Mouse (Mus musculus): ENCODE measurements around the gene Pcsk2. TPM values are rescaled to one million over a fixed set of nuclear protein-coding genes. Genes with fewer than 3 reads are reported as not detected.
A peak's percentile ranks its signal among the peaks of the same experiment; 100 is the strongest.

The Pcsk2 gene
- polyA plus RNA-seq (2014; fragmentation: Nextera tagmentation; extraction: Ambion mirVana): 11.4 and 13.5 TPM in 2 replicates

DNA sequence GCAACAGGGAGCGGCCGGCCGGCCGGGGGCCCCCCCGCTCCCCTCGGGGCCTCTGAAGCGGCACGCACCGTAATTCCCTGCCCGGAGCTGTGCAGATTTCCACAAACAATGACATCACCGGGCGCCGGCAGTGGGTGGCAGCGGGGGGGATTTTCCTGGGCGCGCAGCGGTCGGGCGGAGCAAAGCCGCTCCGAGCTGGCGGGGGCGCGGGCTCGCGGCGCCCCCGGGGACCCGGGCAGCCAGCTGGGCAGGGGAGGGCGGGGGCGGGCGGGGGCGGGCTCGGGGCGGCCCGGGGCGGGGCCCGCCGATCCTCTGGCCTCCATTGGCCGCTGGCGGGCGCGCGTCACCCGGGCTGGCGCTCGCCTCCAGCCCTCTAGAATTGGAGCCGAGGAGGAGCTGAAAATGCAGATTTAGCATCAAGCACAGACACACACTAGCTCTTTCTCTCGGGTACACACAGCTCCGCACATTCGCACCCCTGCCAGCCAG is at the start of gene Pcsk2:
Gene Pcsk2, plus strand, starts transcription at position 399 of the 489 bp plus-strand sequence.
- ATAC-seq: peak; percentile 98
- H3K4me1 ChIP-seq (ENCODE audit: control insufficient read depth, insufficient read depth, low read length): no peaks in the 10 kb centered on the region
- peak within 1 kb of the TSS; percentile 58 for H3K4me3 ChIP-seq (ENCODE audit: low read depth, low read length)
- no peaks in the 10 kb centered on the region for H3K36me3 ChIP-seq (ENCODE audit: control insufficient read depth, insufficient read depth, low read length)
- WGBS: 1% methylated on average over 49 of the region's 51 CpGs
- peaks cover 16% of the 10 kb centered on the region for H3K27me3 ChIP-seq (replicated peaks; ENCODE audit: control insufficient read depth, insufficient read depth, low read length)
- peak within 1 kb of the TSS; percentile 79 for H3K4me2 ChIP-seq (ENCODE audit: low read length)
- H3K27ac ChIP-seq (ENCODE audit: low read depth, low read length): peak within 1 kb of the TSS; percentile 86; the same call in 1 of the 2 replicates
- no peaks in the 10 kb centered on the region for H3K9me3 ChIP-seq (replicated peaks; ENCODE audit: control insufficient read depth, low read length)
- peak; percentile 94 for DNase-seq (ENCODE audit: low spot score)
- H3K9ac ChIP-seq (ENCODE audit: low read length): peak within 1 kb of the TSS; percentile 72

DNA sequence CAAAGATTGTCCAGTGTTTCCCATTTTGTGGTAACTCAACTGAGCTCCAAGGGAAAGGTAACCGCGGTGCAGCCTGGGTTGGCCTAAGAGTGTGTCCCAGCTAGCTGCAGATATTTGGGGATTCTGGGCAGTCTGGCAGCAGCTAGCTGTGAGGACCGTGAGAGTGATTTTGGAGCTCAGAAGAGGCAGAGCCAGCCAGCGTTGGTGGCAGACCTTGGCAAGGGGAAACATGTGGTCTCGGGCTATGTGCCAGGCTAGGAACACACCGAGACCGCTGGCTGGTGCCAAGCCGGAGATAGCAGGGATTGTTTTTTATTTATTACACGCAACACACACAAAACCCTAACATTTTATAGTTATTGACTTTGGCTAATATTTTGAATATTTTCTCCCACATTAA is 45.1 kb upstream of the Pcsk2 start:
- Histone ChIP-seq H3K27me3 (replicated peaks; ENCODE audit: control insufficient read depth, insufficient read depth, low read length) (no peaks in the 10 kb centered on the region), H3K27ac (ENCODE audit: low read depth, low read length) (no peak overlapping the region), H3K4me2 (ENCODE audit: low read length) (no peak overlapping the region), H3K4me1 (ENCODE audit: control insufficient read depth, insufficient read depth, low read length) (no peaks in the 10 kb centered on the region), H3K9ac (ENCODE audit: low read length) (no peak overlapping the region), H3K36me3 (ENCODE audit: control insufficient read depth, insufficient read depth, low read length) (no peaks in the 10 kb centered on the region), H3K9me3 (replicated peaks; ENCODE audit: control insufficient read depth, low read length) (no peaks in the 10 kb centered on the region), H3K4me3 (ENCODE audit: low read depth, low read length) (no peak overlapping the region)
- DNase-seq (ENCODE audit: low spot score) (peak; percentile 43), ATAC-seq (no peak)
- 74% methylated on average over 9 of the region's 9 CpGs for WGBS

DNA sequence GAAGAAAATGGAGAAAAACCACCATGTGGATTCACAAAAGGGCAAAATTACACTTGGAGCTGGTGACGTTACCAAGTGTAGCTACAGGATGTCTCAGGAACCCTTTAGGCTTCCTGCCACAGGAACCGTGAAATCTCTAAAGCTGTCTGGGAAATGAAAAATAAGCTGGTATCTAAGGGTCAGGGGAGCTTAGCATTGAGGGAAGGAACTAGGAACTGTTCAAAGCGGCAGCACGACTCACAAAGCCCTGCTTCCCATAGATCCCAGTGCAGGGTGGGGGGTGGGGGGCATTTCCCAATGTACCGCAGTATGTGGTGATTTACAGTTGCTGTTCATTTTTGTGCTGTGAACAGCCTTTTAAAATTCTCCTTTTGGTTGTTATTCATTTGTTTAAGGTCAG is 44.2 kb upstream of the Pcsk2 start:
- Histone ChIP-seq H3K9ac (ENCODE audit: low read length) (no peak overlapping the region), H3K9me3 (replicated peaks; ENCODE audit: control insufficient read depth, low read length) (no peaks in the 10 kb centered on the region), H3K27me3 (replicated peaks; ENCODE audit: control insufficient read depth, insufficient read depth, low read length) (no peaks in the 10 kb centered on the region), H3K4me1 (ENCODE audit: control insufficient read depth, insufficient read depth, low read length) (no peaks in the 10 kb centered on the region), H3K4me3 (ENCODE audit: low read depth, low read length) (no peak overlapping the region), H3K36me3 (ENCODE audit: control insufficient read depth, insufficient read depth, low read length) (no peaks in the 10 kb centered on the region), H3K27ac (ENCODE audit: low read depth, low read length) (no peak overlapping the region), H3K4me2 (ENCODE audit: low read length) (no peak overlapping the region)
- DNase-seq (ENCODE audit: low spot score) (peak; percentile 8), ATAC-seq (no peak)
- WGBS: 66% methylated on average over 5 of the region's 5 CpGs

DNA sequence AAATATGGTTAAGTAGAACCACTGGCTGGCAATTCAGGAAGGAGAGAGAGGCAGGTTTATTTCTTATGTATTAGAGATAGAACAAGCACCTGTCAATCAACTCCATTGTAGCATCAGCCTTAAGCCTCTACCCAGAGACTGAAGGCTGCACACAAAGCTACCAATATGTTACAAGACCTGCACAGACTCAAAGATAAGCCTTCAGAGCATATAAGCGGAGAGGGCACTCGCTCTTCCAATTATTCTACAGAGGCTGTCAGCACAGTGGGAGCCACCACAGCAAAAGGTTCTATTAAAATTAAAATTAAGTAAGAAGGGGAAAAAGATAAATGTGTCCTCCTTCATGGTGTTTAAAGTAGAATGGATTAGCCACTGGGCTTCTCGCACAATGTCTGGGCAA is 43.8 kb upstream of the Pcsk2 start:
- no peak overlapping the region for H3K4me2 ChIP-seq (ENCODE audit: low read length)
- no peak overlapping the region for H3K9ac ChIP-seq (ENCODE audit: low read length)
- no peaks in the 10 kb centered on the region for H3K36me3 ChIP-seq (ENCODE audit: control insufficient read depth, insufficient read depth, low read length)
- DNase-seq (ENCODE audit: low spot score) (peak; percentile 17), ATAC-seq (peak; percentile 32; the same call in 1 of the 2 replicates)
- no peak overlapping the region for H3K27ac ChIP-seq (ENCODE audit: low read depth, low read length)
- no peak overlapping the region for H3K4me3 ChIP-seq (ENCODE audit: low read depth, low read length)
- no peaks in the 10 kb centered on the region for H3K9me3 ChIP-seq (replicated peaks; ENCODE audit: control insufficient read depth, low read length)
- no peaks in the 10 kb centered on the region for H3K4me1 ChIP-seq (ENCODE audit: control insufficient read depth, insufficient read depth, low read length)
- WGBS: 80% methylated on average over 3 of the region's 3 CpGs
- H3K27me3 ChIP-seq (replicated peaks; ENCODE audit: control insufficient read depth, insufficient read depth, low read length): no peaks in the 10 kb centered on the region

DNA sequence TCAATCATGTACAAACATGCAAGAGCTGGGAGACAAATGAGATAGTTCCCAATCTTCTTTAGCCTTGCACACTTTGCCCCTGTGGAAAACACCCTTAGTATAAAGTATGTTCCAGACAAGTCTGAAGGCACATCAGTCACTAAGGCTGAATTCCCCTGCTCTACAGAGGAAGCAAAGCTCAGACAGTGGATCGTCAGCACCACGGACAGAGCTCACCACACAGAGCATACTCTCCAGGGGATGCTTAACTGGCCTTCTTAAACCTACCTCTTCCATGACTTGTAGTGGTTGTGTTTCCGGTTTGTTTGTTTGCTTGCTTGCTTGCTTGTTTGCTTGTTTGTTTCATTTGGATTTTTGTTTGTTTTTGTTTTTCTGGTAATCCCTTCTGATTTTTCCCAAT is 9.5 kb upstream of the Pcsk2 start:
- no peak overlapping the region for H3K4me3 ChIP-seq (ENCODE audit: low read depth, low read length)
- no peaks in the 10 kb centered on the region for H3K4me1 ChIP-seq (ENCODE audit: control insufficient read depth, insufficient read depth, low read length)
- H3K4me2 ChIP-seq (ENCODE audit: low read length): no peak overlapping the region
- H3K9ac ChIP-seq (ENCODE audit: low read length): no peak overlapping the region
- H3K9me3 ChIP-seq (replicated peaks; ENCODE audit: control insufficient read depth, low read length): no peaks in the 10 kb centered on the region
- ATAC-seq (no peak), DNase-seq (ENCODE audit: low spot score) (peak; percentile 31)
- WGBS: 27% methylated on average over 3 of the region's 3 CpGs
- no peaks in the 10 kb centered on the region for H3K36me3 ChIP-seq (ENCODE audit: control insufficient read depth, insufficient read depth, low read length)
- H3K27ac ChIP-seq (ENCODE audit: low read depth, low read length): no peak overlapping the region
- H3K27me3 ChIP-seq (replicated peaks; ENCODE audit: control insufficient read depth, insufficient read depth, low read length): no peaks in the 10 kb centered on the region

DNA sequence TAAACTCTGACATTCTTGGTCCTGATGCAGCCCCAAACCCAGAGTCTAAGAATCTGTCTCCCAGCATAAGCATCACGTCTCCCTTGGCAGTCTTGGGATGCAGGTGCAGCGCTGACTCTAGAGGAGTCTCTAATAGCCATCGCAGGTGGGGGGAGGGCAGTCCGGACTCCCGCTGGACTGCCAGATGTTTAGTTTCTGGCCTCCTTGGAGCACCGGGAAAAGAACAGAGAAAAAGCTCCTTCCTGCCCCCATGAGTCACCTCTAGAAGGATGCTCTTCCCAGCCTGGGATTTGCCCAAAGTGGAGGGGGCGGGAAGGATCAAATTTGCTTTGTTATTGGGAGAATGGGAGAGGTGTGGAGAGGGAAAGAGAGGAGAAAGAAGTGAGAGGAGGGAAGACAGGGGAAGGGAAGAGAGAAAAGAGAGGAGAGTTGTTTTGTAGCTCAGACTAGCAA is 631 bp upstream of the Pcsk2 start:
- Histone ChIP-seq H3K4me3 (ENCODE audit: low read depth, low read length) (peak overlapping the region; percentile 58), H3K4me2 (ENCODE audit: low read length) (peak overlapping the region; percentile 79), H3K27ac (ENCODE audit: low read depth, low read length) (peak overlapping the region; percentile 86; the same call in 1 of the 2 replicates), H3K27me3 (replicated peaks; ENCODE audit: control insufficient read depth, insufficient read depth, low read length) (peaks cover 16% of the 10 kb centered on the region), H3K9ac (ENCODE audit: low read length) (peak overlapping the region; percentile 72), H3K36me3 (ENCODE audit: control insufficient read depth, insufficient read depth, low read length) (no peaks in the 10 kb centered on the region), H3K4me1 (ENCODE audit: control insufficient read depth, insufficient read depth, low read length) (no peaks in the 10 kb centered on the region), H3K9me3 (replicated peaks; ENCODE audit: control insufficient read depth, low read length) (no peaks in the 10 kb centered on the region)
- DNase-seq (ENCODE audit: low spot score): peak; percentile 50
- WGBS: 1% methylated on average over 7 of the region's 7 CpGs
- ATAC-seq: no peak

DNA sequence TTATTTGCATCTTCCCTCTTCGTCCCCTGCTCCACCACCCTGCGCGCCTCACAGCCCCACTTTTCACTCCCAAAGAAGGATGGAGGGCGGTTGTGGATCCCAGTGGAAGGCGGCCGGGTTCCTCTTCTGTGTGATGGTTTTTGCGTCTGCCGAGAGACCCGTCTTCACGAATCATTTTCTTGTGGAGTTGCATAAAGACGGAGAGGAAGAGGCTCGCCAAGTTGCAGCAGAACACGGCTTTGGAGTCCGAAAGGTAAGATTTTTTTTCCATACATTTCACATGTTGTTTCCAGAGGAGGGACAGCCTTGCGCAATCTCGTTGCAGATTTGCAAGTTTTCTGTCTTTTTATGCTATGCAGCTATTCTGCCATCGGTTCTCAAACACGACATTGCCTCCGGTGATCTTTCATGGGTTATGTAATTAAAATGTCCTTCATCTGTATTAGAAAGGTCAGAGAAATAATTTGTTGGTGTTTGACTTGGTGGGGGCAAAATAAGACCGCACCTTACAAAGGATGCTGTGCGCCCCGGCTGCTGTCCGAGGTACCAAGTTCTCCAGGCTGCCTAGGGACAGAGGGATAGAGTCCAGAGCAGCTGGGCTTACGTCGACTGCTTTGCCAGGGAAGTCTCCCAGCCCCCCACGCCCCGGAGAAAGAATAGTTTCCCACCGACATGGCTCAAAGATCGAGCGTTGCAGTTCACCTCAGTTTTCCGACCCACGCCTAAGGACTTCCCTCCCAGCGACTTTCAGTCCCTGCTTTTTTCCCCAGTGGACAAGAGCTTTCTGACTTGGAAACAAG is 656 bp downstream of the Pcsk2 start:
- 1% methylated on average over 33 of the region's 33 CpGs for WGBS
- Histone ChIP-seq H3K4me1 (ENCODE audit: control insufficient read depth, insufficient read depth, low read length) (no peaks in the 10 kb centered on the region), H3K4me3 (ENCODE audit: low read depth, low read length) (peak overlapping the region; percentile 58), H3K4me2 (ENCODE audit: low read length) (peak overlapping the region; percentile 79), H3K36me3 (ENCODE audit: control insufficient read depth, insufficient read depth, low read length) (no peaks in the 10 kb centered on the region), H3K9ac (ENCODE audit: low read length) (peak overlapping the region; percentile 72), H3K9me3 (replicated peaks; ENCODE audit: control insufficient read depth, low read length) (no peaks in the 10 kb centered on the region), H3K27ac (ENCODE audit: low read depth, low read length) (peak overlapping the region; percentile 86; the same call in 1 of the 2 replicates), H3K27me3 (replicated peaks; ENCODE audit: control insufficient read depth, insufficient read depth, low read length) (peaks cover 16% of the 10 kb centered on the region)
- DNase-seq (ENCODE audit: low spot score) (peak; percentile 49), ATAC-seq (no peak)

GRCm38 (mm10) chr2:143547251-143548090 is 1.5 kb downstream of the Pcsk2 start:
- H3K9me3 ChIP-seq (replicated peaks; ENCODE audit: control insufficient read depth, low read length): no peaks in the 10 kb centered on the region
- WGBS: under 1% methylated on average over 32 of the region's 32 CpGs
- ATAC-seq (no peak), DNase-seq (ENCODE audit: low spot score) (peak; percentile 25)
- H3K4me3 ChIP-seq (ENCODE audit: low read depth, low read length): peak overlapping the region; percentile 58
- peak overlapping the region; percentile 79 for H3K4me2 ChIP-seq (ENCODE audit: low read length)
- peaks cover 16% of the 10 kb centered on the region for H3K27me3 ChIP-seq (replicated peaks; ENCODE audit: control insufficient read depth, insufficient read depth, low read length)
- no peak overlapping the region for H3K27ac ChIP-seq (ENCODE audit: low read depth, low read length)
- no peaks in the 10 kb centered on the region for H3K4me1 ChIP-seq (ENCODE audit: control insufficient read depth, insufficient read depth, low read length)
- no peaks in the 10 kb centered on the region for H3K36me3 ChIP-seq (ENCODE audit: control insufficient read depth, insufficient read depth, low read length)
- H3K9ac ChIP-seq (ENCODE audit: low read length): peak overlapping the region; percentile 72; the same call in 1 of the 2 replicates
